Mouse (Mus musculus): ENCODE data around the gene Pitpnm2. TPM values are rescaled to one million over a fixed set of nuclear protein-coding genes. Genes with fewer than 3 reads are reported as not detected.

Pitpnm2 gene
- polyA plus RNA-seq, 1 experiment from 2014 or later = 7.3 TPM

- ATAC-seq (replicated peaks; ENCODE audit: extremely low read depth, insufficient read depth, low FRiP score) = no peak
Observed at GRCm38 (mm10) chr5:124269661-124270060, 20.1 kb upstream of the Pitpnm2 start.

GRCm38 (mm10) chr5:124267652-124268051 is 18.1 kb upstream of the Pitpnm2 start:
- no peaks in the 10 kb centered on the region for H3K9me3 ChIP-seq (replicated peaks; ENCODE audit: control insufficient read depth, low read length)
- H3K36me3 ChIP-seq (ENCODE audit: control insufficient read depth, insufficient read depth) = peaks cover 14% of the 10 kb centered on the region; the same call in 1 of the 2 replicates
- no peak for ATAC-seq (replicated peaks; ENCODE audit: extremely low read depth, insufficient read depth, low FRiP score)
- H3K4me2 ChIP-seq (ENCODE audit: low read depth, low read length) = no peak overlapping the region
- no peak overlapping the region for H3K27ac ChIP-seq (ENCODE audit: low read length)
- H3K4me3 ChIP-seq (ENCODE audit: low read length) = no peak overlapping the region
- no peaks in the 10 kb centered on the region for H3K27me3 ChIP-seq (ENCODE audit: control insufficient read depth, insufficient read depth, low read length)
- WGBS = 41% methylated on average over 6 of the region's 6 CpGs
- no peak overlapping the region for H3K9ac ChIP-seq (ENCODE audit: low read length)
- H3K4me1 ChIP-seq (ENCODE audit: control insufficient read depth, insufficient read depth, low read length) = peaks cover 5% of the 10 kb centered on the region

More at GRCm38 (mm10) chr5:124269661-124270060, 20.1 kb upstream of the Pitpnm2 start:
- no peak overlapping the region for H3K27ac ChIP-seq (ENCODE audit: low read length)
- H3K4me3 ChIP-seq (ENCODE audit: low read length) = no peak overlapping the region
- H3K9ac ChIP-seq (ENCODE audit: low read length) = no peak overlapping the region
- no peak overlapping the region for H3K4me2 ChIP-seq (ENCODE audit: low read depth, low read length)
- no peaks in the 10 kb centered on the region for H3K9me3 ChIP-seq (replicated peaks; ENCODE audit: control insufficient read depth, low read length)
- H3K36me3 ChIP-seq (ENCODE audit: control insufficient read depth, insufficient read depth) = peaks cover 11% of the 10 kb centered on the region; the same call in 1 of the 2 replicates
- WGBS = 66% methylated on average over 11 of the region's 11 CpGs
- no peaks in the 10 kb centered on the region for H3K27me3 ChIP-seq (ENCODE audit: control insufficient read depth, insufficient read depth, low read length)
- H3K4me1 ChIP-seq (ENCODE audit: control insufficient read depth, insufficient read depth, low read length) = peaks cover 5% of the 10 kb centered on the region

GRCm38 (mm10) chr5:124266821-124267220 is 17.3 kb upstream of the Pitpnm2 start:
- Histone ChIP-seq H3K9me3 (replicated peaks; ENCODE audit: control insufficient read depth, low read length) (no peaks in the 10 kb centered on the region), H3K4me1 (ENCODE audit: control insufficient read depth, insufficient read depth, low read length) (peaks cover 5% of the 10 kb centered on the region), H3K27ac (ENCODE audit: low read length) (no peak overlapping the region), H3K9ac (ENCODE audit: low read length) (no peak overlapping the region), H3K4me2 (ENCODE audit: low read depth, low read length) (no peak overlapping the region), H3K27me3 (ENCODE audit: control insufficient read depth, insufficient read depth, low read length) (no peaks in the 10 kb centered on the region), H3K4me3 (ENCODE audit: low read length) (no peak overlapping the region), H3K36me3 (ENCODE audit: control insufficient read depth, insufficient read depth) (peaks cover 15% of the 10 kb centered on the region; the same call in 1 of the 2 replicates)
- 37% methylated on average over 6 of the region's 6 CpGs for WGBS
- peak; percentile 28; the same call in 1 of the 2 replicates for ATAC-seq (replicated peaks; ENCODE audit: extremely low read depth, insufficient read depth, low FRiP score)

GRCm38 (mm10) chr5:124263246-124263645 is 13.7 kb upstream of the Pitpnm2 start:
- H3K9me3 ChIP-seq (replicated peaks; ENCODE audit: control insufficient read depth, low read length) = no peaks in the 10 kb centered on the region
- no peak overlapping the region for H3K27ac ChIP-seq (ENCODE audit: low read length)
- WGBS = 68% methylated on average over 4 of the region's 4 CpGs
- no peak overlapping the region for H3K9ac ChIP-seq (ENCODE audit: low read length)
- no peak for ATAC-seq (replicated peaks; ENCODE audit: extremely low read depth, insufficient read depth, low FRiP score)
- H3K27me3 ChIP-seq (ENCODE audit: control insufficient read depth, insufficient read depth, low read length) = no peaks in the 10 kb centered on the region
- H3K4me2 ChIP-seq (ENCODE audit: low read depth, low read length) = no peak overlapping the region
- no peak overlapping the region for H3K4me3 ChIP-seq (ENCODE audit: low read length)
- peaks cover 5% of the 10 kb centered on the region for H3K4me1 ChIP-seq (ENCODE audit: control insufficient read depth, insufficient read depth, low read length)
- H3K36me3 ChIP-seq (ENCODE audit: control insufficient read depth, insufficient read depth) = peaks cover 26% of the 10 kb centered on the region

GRCm38 (mm10) chr5:124262090-124262489 is 12.5 kb upstream of the Pitpnm2 start:
- peaks cover 34% of the 10 kb centered on the region for H3K36me3 ChIP-seq (ENCODE audit: control insufficient read depth, insufficient read depth)
- H3K9ac ChIP-seq (ENCODE audit: low read length) = no peak overlapping the region
- no peak overlapping the region for H3K27ac ChIP-seq (ENCODE audit: low read length)
- peaks cover 5% of the 10 kb centered on the region for H3K4me1 ChIP-seq (ENCODE audit: control insufficient read depth, insufficient read depth, low read length)
- no peaks in the 10 kb centered on the region for H3K9me3 ChIP-seq (replicated peaks; ENCODE audit: control insufficient read depth, low read length)
- no peak overlapping the region for H3K4me3 ChIP-seq (ENCODE audit: low read length)
- no peaks in the 10 kb centered on the region for H3K27me3 ChIP-seq (ENCODE audit: control insufficient read depth, insufficient read depth, low read length)
- whole genome bisulfite sequencing = 82% methylated on average over 4 of the region's 4 CpGs
- no peak overlapping the region for H3K4me2 ChIP-seq (ENCODE audit: low read depth, low read length)
- no peak for ATAC-seq (replicated peaks; ENCODE audit: extremely low read depth, insufficient read depth, low FRiP score)

- 60% methylated on average over 2 of the region's 2 CpGs for WGBS
- no peaks in the 10 kb centered on the region for H3K27me3 ChIP-seq (ENCODE audit: control insufficient read depth, insufficient read depth, low read length)
- H3K27ac ChIP-seq (ENCODE audit: low read length) = no peak overlapping the region
- no peak overlapping the region for H3K4me2 ChIP-seq (ENCODE audit: low read depth, low read length)
- no peak overlapping the region for H3K9ac ChIP-seq (ENCODE audit: low read length)
- ATAC-seq (replicated peaks; ENCODE audit: extremely low read depth, insufficient read depth, low FRiP score) = no peak
- H3K4me3 ChIP-seq (ENCODE audit: low read length) = no peak overlapping the region
- H3K4me1 ChIP-seq (ENCODE audit: control insufficient read depth, insufficient read depth, low read length) = no peaks in the 10 kb centered on the region
- peaks cover 40% of the 10 kb centered on the region for H3K36me3 ChIP-seq (ENCODE audit: control insufficient read depth, insufficient read depth)
- H3K9me3 ChIP-seq (replicated peaks; ENCODE audit: control insufficient read depth, low read length) = no peaks in the 10 kb centered on the region
Observed at GRCm38 (mm10) chr5:124259133-124259532, 9.6 kb upstream of the Pitpnm2 start.

- peaks cover 40% of the 10 kb centered on the region for H3K36me3 ChIP-seq (ENCODE audit: control insufficient read depth, insufficient read depth)
Observed at GRCm38 (mm10) chr5:124258026-124258425, 8.5 kb upstream of the Pitpnm2 start.

GRCm38 (mm10) chr5:124255141-124255540 is 5.6 kb upstream of the Pitpnm2 start:
- H3K36me3 ChIP-seq (ENCODE audit: control insufficient read depth, insufficient read depth) = peaks cover 36% of the 10 kb centered on the region

More at GRCm38 (mm10) chr5:124258026-124258425, 8.5 kb upstream of the Pitpnm2 start:
- H3K27ac ChIP-seq (ENCODE audit: low read length) = no peak overlapping the region
- no peaks in the 10 kb centered on the region for H3K4me1 ChIP-seq (ENCODE audit: control insufficient read depth, insufficient read depth, low read length)
- H3K9me3 ChIP-seq (replicated peaks; ENCODE audit: control insufficient read depth, low read length) = no peaks in the 10 kb centered on the region
- no peak overlapping the region for H3K4me3 ChIP-seq (ENCODE audit: low read length)
- no peak overlapping the region for H3K9ac ChIP-seq (ENCODE audit: low read length)
- no peaks in the 10 kb centered on the region for H3K27me3 ChIP-seq (ENCODE audit: control insufficient read depth, insufficient read depth, low read length)
- 100% methylated on average over 1 of the region's 1 CpGs for WGBS
- ATAC-seq (replicated peaks; ENCODE audit: extremely low read depth, insufficient read depth, low FRiP score) = no peak
- H3K4me2 ChIP-seq (ENCODE audit: low read depth, low read length) = no peak overlapping the region

GRCm38 (mm10) chr5:124253555-124253954 is 4.0 kb upstream of the Pitpnm2 start:
- H3K4me2 ChIP-seq (ENCODE audit: low read depth, low read length) = no peak overlapping the region
- H3K27ac ChIP-seq (ENCODE audit: low read length) = no peak overlapping the region
- no peak for ATAC-seq (replicated peaks; ENCODE audit: extremely low read depth, insufficient read depth, low FRiP score)
- no peaks in the 10 kb centered on the region for H3K27me3 ChIP-seq (ENCODE audit: control insufficient read depth, insufficient read depth, low read length)
- H3K4me3 ChIP-seq (ENCODE audit: low read length) = no peak overlapping the region
- 88% methylated on average over 8 of the region's 8 CpGs for WGBS
- no peak overlapping the region for H3K9ac ChIP-seq (ENCODE audit: low read length)
- H3K4me1 ChIP-seq (ENCODE audit: control insufficient read depth, insufficient read depth, low read length) = 0 out of 2 replicates have a peak, but pooled peaks cover 3% of the 10 kb centered on the region
- peaks cover 22% of the 10 kb centered on the region for H3K36me3 ChIP-seq (ENCODE audit: control insufficient read depth, insufficient read depth)
- no peaks in the 10 kb centered on the region for H3K9me3 ChIP-seq (replicated peaks; ENCODE audit: control insufficient read depth, low read length)

More at GRCm38 (mm10) chr5:124255141-124255540, 5.6 kb upstream of the Pitpnm2 start:
- H3K9ac ChIP-seq (ENCODE audit: low read length) = no peak overlapping the region
- H3K4me1 ChIP-seq (ENCODE audit: control insufficient read depth, insufficient read depth, low read length) = 0 out of 2 replicates have a peak, but pooled peaks cover 3% of the 10 kb centered on the region
- H3K27ac ChIP-seq (ENCODE audit: low read length) = no peak overlapping the region
- no peaks in the 10 kb centered on the region for H3K27me3 ChIP-seq (ENCODE audit: control insufficient read depth, insufficient read depth, low read length)
- H3K9me3 ChIP-seq (replicated peaks; ENCODE audit: control insufficient read depth, low read length) = no peaks in the 10 kb centered on the region
- H3K4me2 ChIP-seq (ENCODE audit: low read depth, low read length) = no peak overlapping the region
- WGBS = 89% methylated on average over 7 of the region's 7 CpGs
- ATAC-seq (replicated peaks; ENCODE audit: extremely low read depth, insufficient read depth, low FRiP score) = no peak
- H3K4me3 ChIP-seq (ENCODE audit: low read length) = no peak overlapping the region

Measured in heart, embryonic 16.5 days (tissue).